Comparison of ENCODE assay signal across 40 mouse cellular contexts in genomic region chr4:73718761-73719160, GRCm38 (mm10). TPM values are rescaled to one million over a fixed set of nuclear protein-coding genes. Genes with fewer than 3 reads are reported as not detected.
"Had no signal": no experiment of that assay in that cellular context is flagged by ENCODE, and none has a peak within 500 bp of the region (broad histone marks: within the 10 kb centered on the region; RNA-seq: fewer than 3 reads in every experiment).

No protein-coding gene starts in this region.

- DNase-seq: heart, postnatal 10 days; heart, postnatal 14 days; heart, postnatal 36 days; heart, postnatal 4 days; kidney, adult 11 months; kidney, adult 18-20 months; kidney, adult 2 months; kidney, adult 9 months; kidney, postnatal 10 days; kidney, postnatal 14 days; kidney, postnatal 25 days; kidney, postnatal 36 days; kidney, postnatal 4 days; layer of hippocampus, adult 9-11 months; layer of hippocampus, postnatal 36 days had no signal

- H3K36me3 ChIP-seq: heart, embryonic 10.5 days; heart, embryonic 12.5 days; heart, embryonic 13.5 days; heart, embryonic 15.5 days; hindbrain, embryonic 10.5 days; hindbrain, embryonic 12.5 days; hindbrain, embryonic 13.5 days; hindbrain, embryonic 15.5 days; kidney, embryonic 15.5 days had no signal

- H3K4me3 ChIP-seq: heart, embryonic 10.5 days; heart, embryonic 12.5 days; heart, embryonic 13.5 days; heart, embryonic 15.5 days; hindbrain, embryonic 10.5 days; hindbrain, embryonic 12.5 days; hindbrain, embryonic 13.5 days; hindbrain, embryonic 15.5 days; kidney, embryonic 15.5 days; layer of hippocampus, adult 2 months; left cerebral cortex, adult 2 months had no signal

- H3K27me3 ChIP-seq: heart, embryonic 12.5 days; heart, embryonic 13.5 days; heart, embryonic 15.5 days; hindbrain, embryonic 12.5 days; hindbrain, embryonic 13.5 days; hindbrain, embryonic 15.5 days; kidney, embryonic 15.5 days had no signal

- H3K4me1 ChIP-seq: heart, embryonic 10.5 days; heart, embryonic 12.5 days; heart, embryonic 13.5 days; heart, embryonic 15.5 days; hindbrain, embryonic 10.5 days; hindbrain, embryonic 12.5 days; hindbrain, embryonic 13.5 days; hindbrain, embryonic 15.5 days; kidney, embryonic 15.5 days had no signal

- H3K27ac ChIP-seq: heart, embryonic 10.5 days; heart, embryonic 13.5 days; heart, embryonic 15.5 days; hindbrain, embryonic 10.5 days; hindbrain, embryonic 12.5 days; hindbrain, embryonic 13.5 days; hindbrain, embryonic 14.5 days; hindbrain, embryonic 15.5 days; hindbrain, postnatal 0 days; kidney, embryonic 15.5 days; kidney, postnatal 0 days; layer of hippocampus, adult 2 months; left cerebral cortex, adult 2 months had no signal

- ATAC-seq: hindbrain, embryonic 16.5 days; hindbrain, postnatal 0 days; inflammation-experienced regulatory T-cells, adult 6 months had no signal

- H3K4me2 ChIP-seq: heart, embryonic 11.5 days; heart, embryonic 12.5 days; heart, embryonic 13.5 days; heart, embryonic 15.5 days; hindbrain, embryonic 12.5 days; hindbrain, embryonic 13.5 days; hindbrain, embryonic 14.5 days; hindbrain, embryonic 15.5 days; kidney, embryonic 15.5 days had no signal

- H3K9ac ChIP-seq: heart, embryonic 12.5 days; heart, embryonic 13.5 days; heart, embryonic 15.5 days; hindbrain, embryonic 12.5 days; hindbrain, embryonic 13.5 days; hindbrain, embryonic 14.5 days; hindbrain, embryonic 15.5 days; kidney, embryonic 15.5 days had no signal

- H3K9me3 ChIP-seq: heart, embryonic 10.5 days; heart, embryonic 12.5 days; heart, embryonic 15.5 days; hindbrain, embryonic 10.5 days; hindbrain, embryonic 12.5 days; hindbrain, embryonic 13.5 days; hindbrain, embryonic 15.5 days; kidney, embryonic 15.5 days had no signal

RNA-seq across cellular contexts. Expression of gene Gm428, which starts 35.4 kb away (rescaled TPM):
- polyA plus RNA-seq: heart, embryonic 10.5 days; heart, embryonic 11.5 days; heart, embryonic 12.5 days; heart, embryonic 13.5 days; heart, embryonic 14.5 days; heart, embryonic 15.5 days; heart, embryonic 16.5 days; heart, postnatal 0 days; hindbrain, embryonic 10.5 days; hindbrain, embryonic 11.5 days; hindbrain, embryonic 12.5 days; hindbrain, embryonic 13.5 days; hindbrain, embryonic 14.5 days; hindbrain, embryonic 15.5 days; hindbrain, embryonic 16.5 days; hindbrain, postnatal 0 days; inflammation-experienced regulatory T-cells, adult 6 months; intestine, embryonic 14.5 days; kidney, adult 2 months; kidney, embryonic 14.5 days; kidney, embryonic 15.5 days; kidney, embryonic 16.5 days; kidney, postnatal 0 days; large intestine, adult 2 months had no signal

RNA-seq across cellular contexts. Expression of gene Gm11239, which starts 50.6 kb away (rescaled TPM):
- polyA plus RNA-seq: heart, embryonic 10.5 days; heart, embryonic 11.5 days; heart, embryonic 12.5 days; heart, embryonic 13.5 days; heart, embryonic 14.5 days; heart, embryonic 15.5 days; heart, embryonic 16.5 days; heart, postnatal 0 days; hindbrain, embryonic 10.5 days; hindbrain, embryonic 11.5 days; hindbrain, embryonic 12.5 days; hindbrain, embryonic 13.5 days; hindbrain, embryonic 14.5 days; hindbrain, embryonic 15.5 days; hindbrain, embryonic 16.5 days; hindbrain, postnatal 0 days; inflammation-experienced regulatory T-cells, adult 6 months; intestine, embryonic 14.5 days; kidney, adult 2 months; kidney, embryonic 14.5 days; kidney, embryonic 15.5 days; kidney, embryonic 16.5 days; kidney, postnatal 0 days; large intestine, adult 2 months had no signal
